Mouse (Mus musculus) testis, postnatal 14 days (tissue): ENCODE results near the gene Spdye4a.
A peak's percentile ranks its signal among the peaks of the same experiment; 100 is the strongest.
"Not testable (repeated sequence)": the region's sequence is repeated elsewhere in the genome, so short reads cannot be mapped to it uniquely, and the experiment has no call there.

Source experiments
- DNase-seq: peaks from one replicate; pipeline ENCODE4 v3.0.0; 2021; ENCODE audit warnings: low spot score

Spdye4a gene

GRCm38 (mm10) chr5:143235028-143235693 lies 8.5 kb upstream of the Spdye4a start, which contains the start of gene Zfp12:
TSS of gene Zfp12 (plus strand) at chr5:143235163.
- peak; percentile 94 for DNase-seq

DNA sequence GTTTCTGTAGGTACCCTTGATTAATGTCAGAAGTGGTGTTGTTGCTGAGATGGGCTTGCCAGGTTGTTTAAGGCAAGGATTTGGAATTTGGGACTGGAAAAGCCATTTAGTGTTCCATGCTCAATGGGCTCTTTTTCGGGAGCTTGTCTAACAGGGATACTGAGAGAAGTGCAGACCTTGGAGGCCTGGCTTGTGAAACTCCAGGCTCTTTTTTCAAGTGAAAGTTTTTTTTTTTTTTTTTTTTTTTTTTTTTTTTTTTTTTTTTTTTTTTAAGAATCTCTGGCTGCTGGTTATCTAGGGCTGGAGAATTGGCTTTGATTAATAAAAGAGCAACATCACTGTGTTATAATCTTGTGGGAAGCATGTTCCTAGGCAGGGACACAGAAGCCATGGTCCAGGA lies 4.4 kb downstream of the Spdye4a start:
- no peak for DNase-seq

- DNase-seq, result no peak
These were observed 5.7 kb downstream of the Spdye4a start for GRCm38 (mm10) chr5:143220996-143221395.

GRCm38 (mm10) chr5:143213832-143214231 lies 12.9 kb downstream of the Spdye4a start:
- no peak for DNase-seq

- no peak for DNase-seq
These were observed 21.7 kb downstream of the Spdye4a start for GRCm38 (mm10) chr5:143205015-143205414.

DNA sequence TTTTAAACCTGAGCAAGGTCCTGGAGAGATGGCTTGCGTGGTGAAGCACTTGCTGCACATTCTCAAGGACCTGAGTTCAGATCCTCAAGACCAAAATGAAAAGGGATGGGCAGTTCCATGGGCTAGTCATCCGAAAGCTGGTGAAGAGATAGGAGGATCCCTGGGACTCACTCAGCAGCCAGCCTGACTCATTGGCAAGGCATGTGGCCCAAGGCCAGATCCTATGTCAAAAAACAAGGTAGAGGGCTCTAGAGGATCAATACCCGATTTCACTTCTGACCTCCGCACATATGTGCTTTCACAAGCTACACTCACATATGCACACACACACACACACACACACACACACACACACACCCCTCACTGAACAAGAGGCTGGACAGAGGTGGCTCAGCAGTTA lies 30.2 kb downstream of the Spdye4a start:
- no peak for DNase-seq

GRCm38 (mm10) chr5:143195166-143195565 lies 31.5 kb downstream of the Spdye4a start:
- no peak for DNase-seq

GRCm38 (mm10) chr5:143194747-143195146 lies 31.9 kb downstream of the Spdye4a start:
- not testable (repeated sequence) for DNase-seq

- DNase-seq, result no peak
These were observed 33.9 kb downstream of the Spdye4a start for GRCm38 (mm10) chr5:143192806-143193205.

DNA sequence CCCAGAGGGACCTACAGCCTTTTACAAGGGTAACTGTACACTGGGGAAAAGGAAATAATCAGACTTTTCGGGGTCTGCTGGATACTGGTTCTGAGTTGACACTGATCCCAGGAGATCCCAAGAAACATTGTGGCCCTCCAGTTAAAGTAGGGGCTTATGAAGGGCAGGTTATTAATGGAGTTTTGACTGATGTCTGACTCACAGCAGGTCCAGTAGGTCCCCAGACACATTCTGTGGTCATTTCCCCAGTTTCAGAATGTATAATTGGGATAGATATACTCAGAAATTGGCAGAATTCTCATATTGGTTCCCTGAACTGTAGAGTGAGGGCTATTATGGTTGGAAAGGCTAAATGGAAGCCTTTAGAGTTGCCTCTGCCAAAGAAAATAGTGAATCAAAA lies 38.7 kb downstream of the Spdye4a start:
- DNase-seq, result not testable (repeated sequence)

DNA sequence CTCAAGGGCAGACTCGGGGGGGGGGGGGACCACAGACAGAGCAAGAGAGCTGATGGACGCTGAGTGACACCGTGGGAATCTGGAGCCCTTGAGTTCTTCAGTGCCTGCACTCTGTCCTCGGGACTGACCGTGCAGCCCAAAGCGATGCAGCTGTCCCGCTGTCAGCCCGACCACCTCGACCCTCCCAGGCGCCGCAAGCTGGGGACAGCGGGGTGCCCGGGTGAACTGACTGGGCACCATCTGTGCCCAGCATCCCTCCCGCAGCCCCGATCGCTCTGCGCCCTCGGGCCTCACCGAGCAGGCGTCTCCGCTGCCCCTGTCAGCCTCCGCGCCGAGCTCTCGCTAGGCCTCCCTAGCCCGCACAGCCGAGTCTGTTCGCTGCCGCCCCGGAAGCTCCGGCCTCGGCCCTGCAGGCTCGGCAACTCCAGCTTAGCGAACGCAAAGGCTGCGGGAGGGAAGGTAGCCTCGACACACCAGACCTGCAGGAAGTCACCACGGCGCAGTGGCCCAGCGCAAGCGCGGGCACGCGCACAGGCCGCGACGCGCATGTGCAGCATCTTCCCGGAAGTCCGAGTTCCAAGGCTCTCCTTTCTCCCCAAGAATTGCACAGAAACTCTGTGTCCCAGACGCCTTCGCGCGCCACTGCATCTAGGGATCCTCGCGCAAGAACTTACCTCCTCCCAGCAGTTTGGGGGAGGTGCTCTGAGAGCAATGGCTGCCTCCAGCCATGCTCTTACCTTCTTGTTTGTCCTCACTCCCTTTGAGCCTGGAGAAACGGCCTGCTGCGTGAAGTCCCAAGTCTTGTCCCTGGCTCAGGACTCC lies 46.2 kb downstream of the Spdye4a start, which contains the start of the genes Rbak and Spdye4b:
Gene Rbak (minus strand): TSS at position 521 of the 822 bp plus-strand sequence.
Gene Spdye4b (plus strand): TSS at position 763 of the 822 bp plus-strand sequence.
- DNase-seq, result peak; percentile 94

DNA sequence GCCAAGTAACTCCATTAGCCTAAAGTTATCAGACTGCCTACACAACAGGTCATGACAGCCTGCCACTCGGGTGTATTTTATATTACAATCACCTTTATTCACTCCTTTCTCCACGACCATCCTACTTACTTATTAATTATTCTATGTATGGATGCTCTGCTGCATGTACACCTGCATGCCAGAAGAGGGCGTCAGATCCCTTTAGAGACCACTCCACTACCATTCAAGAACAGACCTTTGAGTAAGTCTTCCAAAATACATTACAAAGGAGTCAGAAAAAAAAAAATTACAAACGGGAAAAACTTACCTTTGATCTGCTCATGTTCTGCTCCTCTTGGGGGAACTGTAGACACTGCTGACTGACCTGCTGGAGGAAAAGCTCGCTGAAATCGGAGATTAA lies 47.5 kb downstream of the Spdye4a start:
- no peak for DNase-seq

GRCm38 (mm10) chr5:143177541-143178200 lies 49.0 kb downstream of the Spdye4a start:
- no peak for DNase-seq

DNA sequence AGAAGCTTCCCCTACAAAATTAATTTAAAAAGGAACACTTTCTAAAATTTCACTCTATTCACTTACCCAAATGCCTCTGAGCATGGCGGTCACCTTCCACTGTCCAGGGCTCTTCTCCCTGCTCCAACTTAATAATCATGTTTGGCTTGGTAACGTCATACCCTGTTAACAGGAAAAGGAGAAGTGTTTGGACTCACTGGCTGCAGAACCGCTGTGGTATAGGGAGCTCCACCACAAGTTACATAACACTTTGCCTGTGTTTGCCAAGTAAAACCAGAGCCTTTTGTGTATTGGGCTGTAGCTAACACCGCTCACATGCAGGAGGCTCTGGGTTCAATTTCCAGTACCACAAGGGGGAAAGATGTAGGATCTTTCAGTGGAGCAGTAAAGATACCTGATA lies 50.7 kb downstream of the Spdye4a start:
- no peak for DNase-seq
